Mouse (Mus musculus) heart, postnatal 25 days (tissue): ENCODE data around the gene Vdac1. TPM values are rescaled to one million over a fixed set of nuclear protein-coding genes. Genes with fewer than 3 reads are reported as not detected.
"Not testable (repeated sequence)": the region's sequence is repeated elsewhere in the genome, so short reads cannot be mapped to it uniquely, and the experiment has no call there.

ENCODE experiments used
- DNase-seq: peaks from one replicate; pipeline ENCODE4 v3.0.0; 2022; ENCODE audit warnings: low spot score
- intact Hi-C: fragments of 180-260 bp; cut with DNase I; formaldehyde crosslinking; loops from one replicate; pipeline ENCODE4 v1.15.1; 2025
- total RNA-seq, 2 experiments: library from RNA; stranded (reverse); gene quantifications; 2 replicates each; pipeline ENCODE4 v1.2.3; 2021

Vdac1 gene
- total RNA-seq, 2 experiments from 2014 or later, result 1,015 to 1,076 TPM

DNA sequence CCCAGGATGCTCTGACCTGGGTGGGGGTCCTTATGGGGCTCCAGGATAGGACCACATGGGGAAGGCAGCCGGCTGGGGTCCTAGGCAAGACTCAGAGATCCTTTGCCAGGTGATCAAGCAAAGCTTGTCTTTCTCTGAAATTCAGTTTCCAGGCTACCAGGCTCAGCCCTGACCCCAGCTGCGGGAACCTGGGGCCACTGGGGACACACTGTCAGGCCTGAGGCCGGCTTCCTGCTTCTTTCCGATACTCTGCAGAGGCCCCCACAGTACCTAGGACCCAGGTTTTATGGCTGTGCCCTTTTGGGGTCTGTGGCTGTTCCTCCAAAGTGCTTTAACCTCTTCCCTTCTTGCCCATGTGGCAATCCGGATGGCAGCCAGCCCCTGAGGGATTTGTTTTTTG lies 19.2 kb upstream of the Vdac1 start:
- intact Hi-C loops, result loop anchor here (5.0 kb wide), 1 partner anchor 199 kb away; no protein-coding TSS in a partner anchor
- no peak for DNase-seq

DNA sequence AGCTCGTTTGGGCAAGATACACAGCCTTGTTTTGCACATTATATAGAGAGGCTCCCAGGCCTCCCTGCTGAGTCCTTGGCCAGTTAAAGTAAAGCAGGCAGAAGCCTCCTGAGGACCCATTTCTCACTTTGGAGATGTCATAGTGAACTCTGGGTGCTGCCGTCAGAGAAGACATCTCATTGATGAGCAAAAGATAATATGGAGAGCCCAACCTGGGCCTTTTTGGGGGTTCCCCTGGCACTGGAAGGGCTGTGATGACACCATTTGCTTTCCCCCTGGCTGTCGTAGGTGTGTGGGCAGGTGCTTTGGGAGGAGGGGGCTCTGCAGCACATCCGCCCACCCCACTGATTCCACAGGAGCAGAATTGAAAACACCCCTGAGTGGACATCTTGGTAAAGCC lies 18.4 kb upstream of the Vdac1 start:
- DNase-seq, result no peak
- intact Hi-C loops, result loop anchor here (2.0 to 5.0 kb wide), 2 partner anchors 87 to 200 kb away; no protein-coding TSS in a partner anchor

DNA sequence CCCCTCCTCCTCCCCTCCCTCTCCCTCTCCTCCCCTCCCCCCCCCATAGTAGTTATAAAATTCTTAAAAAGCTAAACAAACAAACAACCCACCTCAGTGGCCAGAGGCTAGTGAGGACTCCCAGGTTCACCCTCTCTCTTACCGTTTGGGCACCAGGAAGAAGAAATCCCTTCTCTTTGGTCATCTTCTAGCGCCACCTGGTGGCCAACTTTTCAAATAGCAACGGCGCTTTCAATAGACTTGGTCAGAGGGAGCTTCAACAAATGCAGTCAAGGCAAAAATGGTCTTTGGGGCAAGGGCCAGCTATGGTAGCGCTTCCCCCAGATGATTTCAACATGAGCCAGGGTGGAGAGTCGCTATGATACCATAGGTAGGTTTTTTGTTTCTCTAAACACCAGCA lies 17.5 kb upstream of the Vdac1 start:
- intact Hi-C loops, result loop anchor here (2.0 to 5.0 kb wide), 2 partner anchors 88 to 201 kb away; no protein-coding TSS in a partner anchor
- DNase-seq, result peak; percentile 33

DNA sequence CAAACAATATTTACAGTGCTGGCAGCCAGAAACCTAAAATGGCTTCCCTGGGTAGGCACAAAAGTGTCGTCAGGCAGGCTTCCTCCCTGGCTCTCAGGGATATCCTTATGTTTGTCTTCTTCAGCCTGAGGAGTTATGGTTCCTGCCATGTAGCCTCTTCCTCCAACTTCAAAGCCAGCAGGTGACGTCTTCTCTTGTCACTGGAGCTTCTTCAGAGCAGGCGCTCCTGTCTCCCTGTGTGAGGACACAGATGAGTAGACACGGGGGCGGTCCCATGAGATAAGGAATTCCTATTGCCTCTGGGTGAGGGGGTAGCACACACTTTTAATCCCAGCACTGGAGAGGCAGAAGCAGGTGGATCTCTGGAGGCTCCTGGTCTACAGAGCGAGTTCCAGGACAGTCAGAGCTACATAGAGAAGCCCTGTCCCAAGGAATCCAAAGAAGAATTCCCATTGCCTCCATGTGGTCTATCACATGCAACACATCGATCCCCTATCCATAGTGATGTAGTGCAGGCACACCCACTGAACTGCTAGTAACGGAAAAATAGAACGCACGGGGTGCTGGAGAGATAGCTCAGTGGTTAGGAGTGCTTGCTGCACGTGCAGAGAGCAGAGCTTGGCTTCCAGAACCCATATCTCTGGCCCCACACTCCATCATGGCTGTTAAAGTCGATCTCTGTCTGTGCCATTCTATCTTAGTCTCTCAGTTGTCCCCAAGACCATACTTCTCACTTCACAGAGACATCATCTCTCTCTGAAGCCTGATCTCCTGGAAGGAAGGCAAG lies 15.5 kb upstream of the Vdac1 start:
- intact Hi-C loops, result loop anchor here (5.0 kb wide), 2 partner anchors 123 to 203 kb away; no protein-coding TSS in a partner anchor
- DNase-seq, result no peak

DNA sequence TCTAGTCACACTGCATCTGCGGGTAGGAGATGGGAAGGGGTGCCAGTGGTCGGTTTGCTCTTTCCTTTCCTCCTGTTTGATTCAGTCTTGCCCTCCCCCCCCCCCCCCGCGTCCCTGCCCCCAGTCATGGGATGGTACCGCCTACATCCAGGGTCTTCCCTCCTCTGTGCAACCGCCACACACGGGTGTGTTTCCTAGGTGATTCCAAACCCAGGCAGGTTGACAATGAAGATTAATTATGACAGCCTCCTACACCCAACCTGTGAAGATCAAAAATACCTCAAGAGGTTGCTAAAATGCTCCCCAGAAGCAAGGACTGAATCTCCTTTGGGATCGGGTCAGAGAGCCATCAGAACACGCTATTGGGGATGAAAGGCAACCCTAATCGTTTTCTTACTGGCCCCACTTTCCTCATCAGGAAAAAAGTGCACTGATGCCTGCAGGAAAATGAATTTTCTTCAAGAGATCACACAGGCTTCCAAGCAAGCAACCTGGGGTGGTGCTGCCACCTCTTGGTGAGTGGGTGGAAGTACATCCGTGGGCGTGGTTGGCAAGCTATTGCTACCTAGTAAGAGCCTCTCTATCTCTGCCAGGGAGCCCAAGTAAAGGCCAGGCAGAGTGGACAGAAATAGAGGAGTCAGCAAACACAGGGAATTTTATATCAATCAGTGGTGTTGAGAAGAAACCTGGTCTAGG lies 14.6 kb upstream of the Vdac1 start:
- DNase-seq, result peak; percentile 45
- intact Hi-C loops, result loop anchor here (2.0 to 5.0 kb wide), 2 partner anchors 29 to 124 kb away; no protein-coding TSS in a partner anchor

DNA sequence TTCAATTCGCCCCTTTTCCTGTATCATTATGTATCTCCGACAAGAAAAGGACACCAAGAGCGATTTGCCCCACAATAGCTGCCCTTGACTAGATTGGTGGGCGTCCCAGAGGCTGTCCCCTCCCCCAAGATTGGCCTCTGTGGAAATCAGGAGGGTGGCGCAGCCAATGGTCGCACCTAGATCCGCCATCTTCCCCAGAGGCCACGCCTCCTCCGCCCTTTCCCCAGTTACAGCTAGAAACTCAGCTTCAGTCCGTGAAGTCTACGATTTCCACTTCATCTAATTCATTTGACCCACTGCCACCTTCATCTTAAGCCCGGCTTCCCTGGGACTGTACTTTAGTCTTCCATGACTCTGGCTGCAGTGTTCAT lies 14.0 kb upstream of the Vdac1 start:
- intact Hi-C loops, result loop anchor here (2.0 to 5.0 kb wide), 2 partner anchors 28 to 124 kb away; no protein-coding TSS in a partner anchor
- no peak for DNase-seq

DNA sequence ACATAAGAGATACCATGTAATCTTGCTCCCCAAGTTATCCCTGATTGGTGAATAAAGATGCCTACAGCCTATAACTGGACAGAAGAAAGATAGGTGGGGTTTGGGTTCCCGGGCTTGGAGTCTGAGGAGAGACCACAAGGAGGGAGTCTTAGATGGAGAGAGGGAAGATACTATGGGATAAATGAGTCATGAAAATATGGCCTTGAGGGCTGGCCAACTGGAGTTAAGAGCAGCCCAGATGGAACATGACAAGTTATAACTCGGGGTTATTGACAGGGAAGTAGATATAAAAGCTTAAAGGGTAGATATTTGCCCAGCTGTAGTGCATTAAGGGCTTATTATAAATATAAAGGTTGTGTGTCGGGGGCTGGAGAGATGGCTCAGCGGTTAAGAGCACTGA lies 12.5 kb upstream of the Vdac1 start:
- intact Hi-C loops, result loop anchor here (5.0 kb wide), 1 partner anchor 126 kb away; no protein-coding TSS in a partner anchor
- DNase-seq, result no peak

DNA sequence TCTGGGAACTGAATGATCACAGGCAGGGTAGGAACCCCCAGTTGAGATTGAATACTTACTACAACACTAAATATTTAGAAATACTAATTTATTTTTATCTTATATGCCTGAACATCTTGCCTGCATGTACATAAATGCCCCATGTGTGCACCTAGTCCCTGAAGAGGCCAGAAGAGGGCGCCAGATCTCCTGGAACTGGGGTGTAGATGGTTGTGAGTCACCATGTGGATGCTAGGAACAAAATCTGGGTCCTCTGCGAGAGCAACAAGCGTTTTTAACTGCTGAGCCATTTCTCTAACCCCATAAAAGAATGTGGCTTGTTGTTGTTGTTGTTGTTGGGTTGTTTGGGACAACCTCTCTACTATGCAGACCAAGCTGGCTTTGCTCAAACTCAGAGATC lies 11.9 kb upstream of the Vdac1 start:
- intact Hi-C loops, result loop anchor here (5.0 kb wide), 1 partner anchor 126 kb away; no protein-coding TSS in a partner anchor
- no peak for DNase-seq

DNA sequence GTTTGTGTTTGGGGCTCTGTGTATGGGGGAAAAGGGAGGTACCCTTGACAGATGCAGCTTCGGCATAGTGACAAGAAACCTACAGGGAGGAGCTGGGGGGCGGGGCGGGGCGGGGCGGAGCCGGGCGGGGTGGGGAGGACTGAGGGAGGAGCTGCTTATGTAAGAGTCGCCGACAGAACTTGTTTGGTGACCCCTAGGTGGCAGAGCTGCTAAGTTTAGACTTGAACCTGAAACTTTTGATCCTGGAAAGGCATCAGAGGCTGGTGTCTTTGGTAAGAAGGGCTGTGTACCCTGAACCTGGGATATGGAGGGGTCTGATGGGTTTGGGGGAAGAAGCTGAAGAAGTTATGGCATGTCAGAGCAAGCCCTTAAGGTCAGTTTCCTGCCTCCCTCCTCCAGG lies 9.7 kb upstream of the Vdac1 start:
- DNase-seq, result no peak
- intact Hi-C loops, result no loop called here

DNA sequence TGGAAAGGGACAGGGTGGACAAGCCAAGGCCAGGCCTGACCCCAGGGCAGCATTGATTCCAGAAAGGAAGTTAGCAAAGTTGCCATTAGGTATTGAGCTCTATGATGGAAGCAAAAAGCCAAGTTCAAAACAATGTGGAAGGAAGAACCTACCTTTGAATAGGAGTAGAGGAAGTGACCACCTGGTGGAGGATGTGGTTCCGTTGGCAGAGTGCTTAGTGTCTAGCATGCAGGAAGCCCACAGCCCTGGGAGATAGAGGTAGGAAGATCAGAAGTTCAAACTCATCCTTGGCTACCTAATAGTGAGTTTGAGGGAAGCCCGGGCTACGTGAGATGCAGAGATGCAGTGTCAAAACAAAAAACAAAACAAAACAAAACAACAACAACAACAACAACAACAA lies 8.4 kb upstream of the Vdac1 start:
- DNase-seq, result no peak
- intact Hi-C loops, result no loop called here

DNA sequence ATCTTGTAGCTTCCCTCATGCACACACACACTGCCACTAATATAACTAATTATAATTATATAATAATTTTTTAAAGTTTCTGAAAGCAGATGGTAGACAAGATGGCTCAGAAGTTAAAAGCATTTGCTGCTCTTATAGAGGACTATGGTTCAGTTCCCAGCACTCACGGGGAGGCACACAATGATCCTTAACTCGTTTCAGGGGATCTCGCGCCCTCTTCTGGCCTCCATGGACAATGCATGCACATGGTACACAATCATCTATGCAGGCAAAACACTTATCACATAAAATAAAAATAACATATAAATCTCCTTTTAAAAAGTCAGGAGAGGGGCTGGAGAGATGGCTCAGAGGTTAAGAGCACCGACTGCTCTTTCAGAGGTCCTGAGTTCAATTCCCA lies 6.0 kb upstream of the Vdac1 start:
- intact Hi-C loops, result no loop called here
- no peak for DNase-seq

DNA sequence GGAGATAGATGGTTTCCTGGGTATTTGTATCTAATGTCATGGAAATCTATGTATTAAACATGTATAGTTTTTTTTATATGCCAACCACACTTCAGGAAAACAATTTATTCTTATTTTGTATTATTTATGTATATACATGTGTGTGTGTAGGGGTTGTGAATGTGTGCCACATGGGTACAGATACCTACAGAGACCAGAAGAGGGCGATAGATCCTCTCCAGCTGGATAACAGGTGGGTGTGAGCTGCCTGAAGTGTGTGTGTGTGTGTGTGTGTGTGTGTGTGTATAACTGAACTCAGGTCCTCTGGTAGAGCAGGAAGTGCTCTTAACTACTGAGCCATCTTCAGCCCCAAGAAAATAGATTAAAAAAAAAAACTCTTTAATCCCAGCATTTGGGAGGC lies 5.1 kb upstream of the Vdac1 start:
- DNase-seq, result no peak
- intact Hi-C loops, result no loop called here

DNA sequence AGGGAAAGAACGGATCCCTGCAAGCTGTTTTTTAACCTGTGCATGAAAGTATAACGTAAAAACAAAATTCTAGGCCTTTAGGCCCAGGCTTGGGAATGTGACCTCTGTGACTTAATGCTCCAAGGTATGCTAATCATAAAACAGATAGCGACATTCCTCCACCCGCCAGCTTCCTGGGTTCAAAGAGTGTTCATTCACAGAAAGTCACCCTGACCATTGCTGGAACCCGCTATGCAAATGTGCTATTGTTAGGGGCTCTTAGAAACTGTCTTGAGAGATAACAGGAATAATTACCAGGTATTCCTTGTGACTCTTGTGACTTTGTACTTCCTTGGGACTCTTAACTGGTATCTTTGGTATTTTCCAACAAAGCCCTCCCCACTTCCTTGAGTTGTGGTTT lies 3.6 kb upstream of the Vdac1 start:
- intact Hi-C loops, DNase-seq: not testable (repeated sequence)

DNA sequence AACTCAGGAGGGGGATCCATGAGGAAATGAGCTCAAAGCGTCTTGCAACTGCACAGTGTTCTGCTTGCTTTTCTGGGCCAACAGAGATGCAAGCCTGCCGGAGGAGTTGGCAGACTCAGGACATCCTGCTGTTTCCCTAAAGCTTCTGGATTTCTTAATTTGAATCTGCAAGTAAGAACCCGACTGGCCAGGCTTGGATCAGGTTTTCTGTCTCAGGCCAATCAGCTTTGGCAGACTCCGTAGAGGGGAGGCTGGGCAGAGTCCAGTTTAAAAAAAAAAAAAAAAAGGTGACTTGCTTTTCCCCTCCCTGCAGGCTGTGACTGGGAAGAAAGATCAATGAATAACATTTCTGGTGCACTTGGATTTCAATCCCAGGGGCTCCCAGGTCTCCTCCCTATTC lies 2.1 kb upstream of the Vdac1 start:
- DNase-seq, result peak; percentile 31
- intact Hi-C loops, result no loop called here

DNA sequence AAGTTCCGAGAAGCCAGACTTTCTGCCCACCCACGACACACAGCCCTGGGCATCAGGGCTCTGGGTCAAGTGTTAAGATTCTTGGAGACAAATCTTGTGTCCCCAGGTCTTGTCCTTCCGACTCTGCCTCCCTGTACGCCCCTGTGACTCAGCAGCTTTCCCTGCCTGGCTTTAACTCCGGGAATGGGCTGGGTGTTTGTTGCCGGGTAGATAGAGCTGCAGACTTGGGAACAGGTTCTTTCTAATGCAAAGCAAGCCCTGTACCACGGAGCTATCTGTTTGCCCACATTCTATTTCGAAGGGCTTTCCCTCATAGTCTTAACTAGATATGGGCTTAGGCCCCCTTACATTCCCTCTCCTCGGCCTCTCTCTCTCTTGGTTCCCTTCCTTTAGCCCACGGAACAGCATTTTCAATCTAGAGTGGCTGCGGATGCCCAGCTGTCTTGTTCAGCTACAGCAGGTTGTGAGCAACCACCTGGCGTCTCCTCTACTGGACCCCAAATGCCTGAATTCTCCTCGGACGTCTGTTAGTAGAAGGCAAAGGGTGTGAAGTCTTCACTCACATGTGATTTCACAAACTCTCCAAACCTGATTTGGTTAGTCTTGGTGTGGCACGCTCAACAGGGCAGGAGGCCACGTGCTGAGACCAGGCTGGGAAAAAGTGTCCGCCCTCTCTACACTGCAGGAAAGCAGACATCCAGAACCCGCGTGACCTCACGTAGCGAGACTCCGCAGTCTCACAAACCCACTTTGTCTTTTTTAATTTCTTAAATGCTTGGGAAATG lies 782 bp upstream of the Vdac1 start:
- DNase-seq, result peak; percentile 56
- intact Hi-C loops, result no loop called here

DNA sequence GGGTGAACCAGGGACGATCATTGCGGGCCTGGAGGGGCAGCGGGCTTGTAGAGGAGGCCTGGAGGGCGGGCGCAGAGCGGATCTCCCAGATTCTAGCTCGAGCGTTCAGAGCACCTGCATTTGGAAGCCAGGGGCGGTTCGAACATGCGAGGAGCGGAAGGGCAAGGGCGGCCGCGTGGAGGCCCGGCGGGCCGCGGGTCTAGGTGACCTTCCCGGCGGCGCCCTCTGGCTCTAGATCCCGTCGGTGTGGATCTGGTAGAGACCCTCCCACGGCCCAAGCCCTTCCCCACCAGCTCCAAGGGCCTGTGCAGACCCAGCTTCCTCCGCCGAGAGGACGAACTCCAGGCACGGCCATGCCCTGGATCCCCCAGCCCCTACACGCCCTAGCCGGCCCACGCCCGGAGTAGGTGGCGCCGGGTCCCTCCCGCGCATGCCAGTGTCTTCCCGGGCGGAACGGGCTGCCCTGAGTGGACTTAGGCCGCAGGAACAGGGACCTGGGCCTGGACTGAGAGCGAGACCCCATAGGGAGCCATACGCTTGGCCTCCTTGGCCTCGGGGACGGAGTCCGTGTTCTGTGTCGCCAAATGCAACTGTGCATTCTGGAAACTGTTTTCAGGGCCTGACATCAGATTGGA lies 744 bp downstream of the Vdac1 start:
- DNase-seq, result peak; percentile 42
- intact Hi-C loops, result no loop called here

DNA sequence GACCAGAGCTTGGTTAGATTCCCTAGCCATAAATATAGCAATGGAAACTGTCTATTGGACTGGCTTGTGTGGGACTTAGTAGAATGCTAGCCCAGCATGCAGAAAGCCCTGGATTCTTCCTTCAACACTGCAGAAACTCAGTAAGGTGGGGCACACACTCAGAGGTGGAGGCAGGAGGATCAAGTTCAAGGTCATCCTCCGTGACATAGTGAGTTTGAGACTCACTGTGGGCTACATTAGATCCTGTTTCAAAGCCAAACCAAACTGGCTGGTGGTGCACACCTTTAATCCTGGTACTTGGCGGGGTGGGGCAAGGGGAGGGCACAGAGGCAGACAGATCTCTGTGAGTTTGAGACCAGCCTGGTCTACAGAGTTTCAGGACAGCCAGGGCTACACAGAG lies 3.7 kb downstream of the Vdac1 start:
- intact Hi-C loops, result no loop called here
- no peak for DNase-seq

DNA sequence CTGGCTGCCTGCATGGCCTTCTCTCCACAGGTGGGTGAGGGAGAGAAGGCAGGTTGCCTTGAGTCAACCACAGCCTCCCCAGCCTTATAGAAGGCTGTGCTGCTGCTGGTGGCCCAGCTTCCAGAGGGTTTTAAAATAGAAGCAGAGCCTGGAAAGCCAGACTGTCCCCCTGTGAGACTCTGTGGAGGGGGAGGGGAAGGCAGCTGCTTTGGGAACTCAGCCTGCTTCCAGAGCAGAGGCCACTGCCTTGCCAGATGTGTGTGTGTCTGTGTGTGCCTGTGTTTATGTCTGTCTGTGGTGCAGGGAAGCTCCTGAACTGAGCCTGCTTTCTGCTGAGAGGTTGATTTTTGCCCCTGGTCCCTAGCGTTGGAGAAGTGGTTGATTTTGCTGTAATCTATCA lies 4.5 kb downstream of the Vdac1 start:
- intact Hi-C loops, result no loop called here

DNA sequence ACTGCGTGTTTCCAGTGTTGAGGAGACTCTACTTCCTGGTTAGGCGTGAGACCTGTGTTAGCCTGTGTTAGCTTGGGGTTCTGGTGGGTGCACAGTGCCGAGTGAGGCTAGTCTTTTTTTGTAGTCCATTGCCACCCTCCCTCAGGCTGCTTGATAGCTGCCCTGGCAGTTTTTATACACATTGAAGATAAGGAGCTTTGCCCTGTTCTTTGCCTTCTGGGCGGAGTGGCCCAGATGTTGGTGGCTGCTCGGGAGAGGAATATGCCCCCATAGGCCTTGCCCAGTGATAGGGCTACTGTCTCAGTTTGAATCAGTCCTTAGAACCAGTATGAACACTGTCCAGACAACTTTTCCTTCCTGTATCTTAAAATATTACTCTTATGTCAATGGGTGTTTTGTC lies 5.7 kb downstream of the Vdac1 start:
- no peak for DNase-seq
- intact Hi-C loops, result no loop called here

More for the DNA sequence above, 4.5 kb downstream of the Vdac1 start:
- DNase-seq, result peak; percentile 46
